Mouse (Mus musculus): Measurements from ENCODE around the gene Crybg1.

- TF ChIP-seq CTCF (IDR thresholded peaks at IDR 0.05; ENCODE audit: control insufficient read depth, insufficient read depth, insufficient replicate concordance, low read depth, low read length) (no peak), POLR2A (IDR thresholded peaks at IDR 0.05; ENCODE audit: control insufficient read depth, low read depth, low read length) (no peak)
These were observed 123.9 kb downstream of the Crybg1 start for GRCm38 (mm10) chr10:44024705-44025104.
